Mouse (Mus musculus): ENCODE data around the gene Gh.

DNA sequence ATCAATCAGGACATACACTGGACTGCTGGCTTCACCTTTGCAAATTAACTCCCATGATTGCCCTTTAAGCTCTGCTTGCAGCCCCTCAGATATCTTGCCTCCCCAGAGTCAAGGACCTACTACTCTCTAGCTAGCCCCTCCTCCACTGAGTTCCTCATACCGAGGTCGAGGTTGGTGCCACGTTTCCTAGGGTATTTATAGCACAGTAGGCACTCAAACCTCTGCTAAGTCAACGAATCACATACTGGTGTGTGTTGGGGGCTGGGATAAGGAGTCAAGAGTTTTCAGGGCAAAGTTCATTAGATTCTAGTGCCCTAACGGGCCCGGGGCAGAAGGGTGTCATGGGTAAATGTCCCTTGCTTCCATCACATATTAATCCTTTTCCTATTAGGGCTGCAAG is 27.5 kb upstream of the Gh start:
- TF ChIP-seq CTCF (IDR thresholded peaks at IDR 0.05; ENCODE audit: borderline replicate concordance, insufficient read depth, low read length) (no peak), POLR2A (IDR thresholded peaks at IDR 0.05; ENCODE audit: low read depth, low read length) (no peak)

Measured in embryonic fibroblast, embryonic 13.5 days (primary cell).